Mouse (Mus musculus): Measurements from ENCODE around the gene Chl1. TPM values are rescaled to one million over a fixed set of nuclear protein-coding genes. Genes with fewer than 3 reads are reported as not detected.

Chl1 gene
- polyA plus RNA-seq, 1 experiment from 2014 or later = 0.37 TPM

DNA sequence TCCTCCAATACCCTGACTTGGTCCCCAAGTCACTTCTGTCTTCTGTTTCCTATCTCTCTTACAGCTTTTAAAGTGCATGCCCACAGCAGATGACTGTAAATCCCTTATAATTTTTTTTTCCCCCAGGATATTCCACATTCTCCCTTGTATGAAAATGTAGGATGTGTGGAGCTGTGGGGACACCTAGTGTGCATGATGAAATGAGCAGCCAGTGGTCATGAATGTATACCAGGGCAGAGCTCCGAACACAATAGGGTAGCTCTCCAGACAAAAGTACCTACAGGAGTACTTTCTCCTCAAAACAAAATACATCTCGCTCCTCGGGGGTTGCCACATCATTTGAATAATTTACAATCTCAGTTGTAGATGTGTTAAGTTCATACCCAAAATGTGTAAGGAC, 232.4 kb downstream of the Chl1 start:
- no peak overlapping the region for H3K27ac ChIP-seq (replicated peaks)
- ATAC-seq (ENCODE audit: extremely low read depth, insufficient number of reproducible peaks, low FRiP score, low TSS enrichment) = no peak
- no peaks in the 10 kb centered on the region for H3K9me3 ChIP-seq
- WGBS = 42% methylated on average over 3 of the region's 3 CpGs
- no peaks in the 10 kb centered on the region for H3K36me3 ChIP-seq
- H3K4me3 ChIP-seq = no peak overlapping the region
- no peaks in the 10 kb centered on the region for H3K4me1 ChIP-seq
- no peaks in the 10 kb centered on the region for H3K27me3 ChIP-seq (replicated peaks)
- H3K9ac ChIP-seq = no peak overlapping the region
- no peak overlapping the region for H3K4me2 ChIP-seq

DNA sequence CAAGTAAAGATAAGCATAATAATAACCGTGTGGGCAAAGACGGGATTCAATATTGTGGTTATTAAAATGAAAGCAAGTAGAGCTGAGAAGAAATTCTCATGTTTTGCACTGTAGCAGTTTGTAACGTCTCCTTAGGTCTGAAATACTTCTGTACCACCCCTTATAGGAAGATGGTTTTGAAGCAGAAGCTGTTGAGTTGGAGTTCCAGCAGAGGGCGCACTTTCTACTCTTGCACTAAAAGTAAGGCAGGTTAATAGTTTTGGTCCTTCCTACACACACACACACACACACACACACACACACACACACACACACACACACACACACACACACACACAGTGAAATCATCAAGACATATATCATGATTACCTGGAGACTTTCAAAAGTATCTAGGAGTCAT, 235.7 kb downstream of the Chl1 start:
- H3K9me3 ChIP-seq = no peaks in the 10 kb centered on the region
- no peak for ATAC-seq (ENCODE audit: extremely low read depth, insufficient number of reproducible peaks, low FRiP score, low TSS enrichment)
- no peaks in the 10 kb centered on the region for H3K36me3 ChIP-seq
- WGBS = 14% methylated on average over 4 of the region's 4 CpGs
- no peak overlapping the region for H3K4me3 ChIP-seq
- no peaks in the 10 kb centered on the region for H3K27me3 ChIP-seq (replicated peaks)
- H3K9ac ChIP-seq = no peak overlapping the region
- no peak overlapping the region for H3K4me2 ChIP-seq
- H3K4me1 ChIP-seq = no peaks in the 10 kb centered on the region
- no peak overlapping the region for H3K27ac ChIP-seq (replicated peaks)

GRCm38 (mm10) chr6:103749122-103749773, 238.9 kb downstream of the Chl1 start:
- no peak overlapping the region for H3K9ac ChIP-seq
- no peaks in the 10 kb centered on the region for H3K4me1 ChIP-seq
- H3K4me2 ChIP-seq = no peak overlapping the region
- H3K27me3 ChIP-seq (replicated peaks) = no peaks in the 10 kb centered on the region
- H3K9me3 ChIP-seq = no peaks in the 10 kb centered on the region
- H3K27ac ChIP-seq (replicated peaks) = no peak overlapping the region
- no peaks in the 10 kb centered on the region for H3K36me3 ChIP-seq
- no peak overlapping the region for H3K4me3 ChIP-seq
- WGBS = 55% methylated on average over 16 of the region's 16 CpGs
- no peak for ATAC-seq (ENCODE audit: extremely low read depth, insufficient number of reproducible peaks, low FRiP score, low TSS enrichment)

DNA sequence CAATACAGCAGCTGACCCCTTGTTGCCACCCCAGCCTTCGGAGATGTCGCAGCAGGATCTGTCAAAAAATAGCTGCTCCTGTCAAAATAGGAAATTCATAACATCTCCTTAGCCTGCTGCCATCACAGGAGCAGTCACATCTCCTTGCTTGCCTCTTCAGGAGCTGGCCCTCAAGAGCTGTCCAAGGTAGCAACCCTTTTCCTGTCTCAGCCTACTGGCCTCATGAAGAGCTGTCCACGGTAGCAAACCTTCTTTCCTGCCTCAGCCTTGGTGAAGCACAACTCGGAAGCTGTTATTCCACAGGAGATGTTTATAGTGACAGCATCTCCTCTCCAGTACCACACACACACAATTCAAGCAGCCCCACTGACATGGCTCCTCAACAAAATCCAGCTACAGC, 243.5 kb downstream of the Chl1 start:
- H3K9me3 ChIP-seq = 0 out of 2 replicates have a peak, but pooled peaks cover 2% of the 10 kb centered on the region
- H3K4me3 ChIP-seq = no peak overlapping the region
- H3K9ac ChIP-seq = no peak overlapping the region
- H3K27me3 ChIP-seq (replicated peaks) = no peaks in the 10 kb centered on the region
- WGBS = 56% methylated on average over 4 of the region's 4 CpGs
- H3K4me2 ChIP-seq = no peak overlapping the region
- H3K27ac ChIP-seq (replicated peaks) = no peak overlapping the region
- no peak for ATAC-seq (ENCODE audit: extremely low read depth, insufficient number of reproducible peaks, low FRiP score, low TSS enrichment)
- H3K4me1 ChIP-seq = no peaks in the 10 kb centered on the region
- H3K36me3 ChIP-seq = no peaks in the 10 kb centered on the region

GRCm38 (mm10) chr6:103766830-103767229, 256.4 kb downstream of the Chl1 start:
- H3K27me3 ChIP-seq (replicated peaks) = no peaks in the 10 kb centered on the region
- no peak overlapping the region for H3K9ac ChIP-seq
- WGBS = 65% methylated on average over 3 of the region's 3 CpGs
- H3K9me3 ChIP-seq = 0 out of 2 replicates have a peak, but pooled peaks cover 8% of the 10 kb centered on the region
- H3K4me2 ChIP-seq = no peak overlapping the region
- no peak overlapping the region for H3K4me3 ChIP-seq
- no peak for ATAC-seq (ENCODE audit: extremely low read depth, insufficient number of reproducible peaks, low FRiP score, low TSS enrichment)
- no peak overlapping the region for H3K27ac ChIP-seq (replicated peaks)
- no peaks in the 10 kb centered on the region for H3K36me3 ChIP-seq
- no peaks in the 10 kb centered on the region for H3K4me1 ChIP-seq

DNA sequence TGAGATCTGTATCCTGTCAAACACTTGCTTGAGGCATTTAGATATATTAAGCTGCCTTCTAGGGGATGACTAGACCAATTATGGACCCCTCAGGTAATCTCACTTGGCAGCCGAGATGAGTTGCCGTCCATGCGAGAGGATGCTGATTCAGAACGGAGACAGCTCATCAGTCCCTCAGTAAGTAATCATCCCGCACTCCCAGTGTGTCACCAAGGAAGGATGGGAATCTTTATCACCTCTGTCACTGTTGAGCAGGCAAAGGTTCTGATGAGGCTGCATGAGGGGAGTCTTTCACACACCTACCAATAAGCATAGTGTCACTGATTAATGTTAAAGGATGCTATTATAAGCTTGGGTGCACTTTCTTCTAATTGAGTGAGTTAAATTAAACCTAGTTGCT, 270.7 kb downstream of the Chl1 start:
- Histone ChIP-seq H3K27ac (replicated peaks) (no peak overlapping the region), H3K4me2 (no peak overlapping the region), H3K9ac (no peak overlapping the region), H3K27me3 (replicated peaks) (no peaks in the 10 kb centered on the region), H3K4me3 (no peak overlapping the region), H3K4me1 (no peaks in the 10 kb centered on the region), H3K36me3 (no peaks in the 10 kb centered on the region), H3K9me3 (no peaks in the 10 kb centered on the region)
- ATAC-seq (ENCODE audit: extremely low read depth, insufficient number of reproducible peaks, low FRiP score, low TSS enrichment) = no peak
- WGBS = 67% methylated on average over 5 of the region's 5 CpGs

DNA sequence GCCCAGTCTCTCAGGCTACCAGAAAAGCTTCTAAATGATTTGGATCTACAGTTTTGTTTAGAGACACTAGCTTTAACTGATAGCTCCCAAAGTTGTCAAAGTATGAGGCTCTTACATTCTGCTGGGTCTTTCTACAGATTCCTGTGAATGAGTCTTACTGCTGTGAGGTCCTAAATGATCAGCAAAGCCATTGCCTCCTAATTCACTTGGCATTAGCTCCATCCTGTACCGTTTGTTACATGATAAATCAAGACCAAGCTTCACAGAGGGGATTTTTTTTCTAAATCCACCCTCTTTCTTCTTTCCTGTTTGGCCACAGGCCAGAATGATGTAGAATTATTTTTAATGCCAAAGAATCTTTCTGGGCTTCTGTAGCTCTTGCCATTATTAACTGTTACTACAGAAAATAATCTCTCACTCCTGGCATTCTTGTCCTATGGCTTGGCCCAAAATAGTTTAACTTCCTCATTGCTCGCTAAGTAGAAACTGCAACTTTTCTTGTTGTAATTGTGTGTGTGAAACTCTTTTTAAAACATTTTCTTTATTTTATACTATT, 280.8 kb downstream of the Chl1 start:
- no peak overlapping the region for H3K9ac ChIP-seq
- ATAC-seq (ENCODE audit: extremely low read depth, insufficient number of reproducible peaks, low FRiP score, low TSS enrichment) = no peak
- no peaks in the 10 kb centered on the region for H3K36me3 ChIP-seq
- H3K4me1 ChIP-seq = no peaks in the 10 kb centered on the region
- H3K9me3 ChIP-seq = no peaks in the 10 kb centered on the region
- H3K4me3 ChIP-seq = no peak overlapping the region
- no peak overlapping the region for H3K4me2 ChIP-seq
- 56% methylated on average over 2 of the region's 2 CpGs for WGBS
- no peaks in the 10 kb centered on the region for H3K27me3 ChIP-seq (replicated peaks)
- no peak overlapping the region for H3K27ac ChIP-seq (replicated peaks)

GRCm38 (mm10) chr6:103795241-103795640, 284.9 kb downstream of the Chl1 start:
- H3K36me3 ChIP-seq = no peaks in the 10 kb centered on the region
- no peaks in the 10 kb centered on the region for H3K27me3 ChIP-seq (replicated peaks)
- no peak overlapping the region for H3K9ac ChIP-seq
- ATAC-seq (ENCODE audit: extremely low read depth, insufficient number of reproducible peaks, low FRiP score, low TSS enrichment) = no peak
- H3K4me1 ChIP-seq = no peaks in the 10 kb centered on the region
- 82% methylated on average over 1 of the region's 1 CpGs for WGBS
- no peaks in the 10 kb centered on the region for H3K9me3 ChIP-seq
- no peak overlapping the region for H3K27ac ChIP-seq (replicated peaks)
- no peak overlapping the region for H3K4me2 ChIP-seq
- no peak overlapping the region for H3K4me3 ChIP-seq
